Mouse (Mus musculus): ENCODE results near the gene Gm28372.

DNA sequence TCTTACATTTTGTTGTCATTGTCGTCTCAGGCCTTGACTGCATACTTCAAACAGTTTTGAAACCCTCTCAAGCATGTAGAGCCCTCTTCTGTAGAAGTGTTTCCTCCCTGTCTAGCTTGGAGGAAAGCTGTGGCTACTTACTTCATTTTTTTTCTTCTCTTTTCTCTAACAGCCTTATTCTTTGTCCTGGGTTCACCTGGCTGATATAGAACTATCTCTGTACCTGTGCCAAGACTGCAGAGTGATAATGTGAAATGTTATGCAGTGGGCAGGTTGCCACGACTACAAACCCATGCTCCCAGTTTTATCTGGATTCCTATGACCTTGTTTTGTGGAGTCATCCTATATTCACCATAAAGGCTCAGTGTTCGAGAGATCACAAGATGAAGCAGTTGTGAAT, 25.4 kb downstream of the Gm28372 start:
- TF ChIP-seq ZC3H11A (IDR thresholded peaks at IDR 0.05; ENCODE audit: borderline replicate concordance, low read depth, low read length) (no peak), HCFC1 (IDR thresholded peaks at IDR 0.05; ENCODE audit: borderline replicate concordance, insufficient read depth, low read length) (no peak)

All from ES-E14 (cell line).